Mouse (Mus musculus) embryo, embryonic 11 days (tissue): ENCODE measurements at regions not wholly inside any gene's neighbourhood (a gene's known extent, or its start where the extent isn't known, plus 50 kb on each side); places are given as distances from the start of the nearest gene placed in this dataset.

Source experiments
- DNase-seq: peaks from one replicate; pipeline ENCODE4 v3.0.0-alpha.2; 2015

GRCm38 (mm10) chr5:70024571-70024970 is 432.4 kb upstream of the Gnpda2 start:
- peak; percentile 1 for DNase-seq

DNA sequence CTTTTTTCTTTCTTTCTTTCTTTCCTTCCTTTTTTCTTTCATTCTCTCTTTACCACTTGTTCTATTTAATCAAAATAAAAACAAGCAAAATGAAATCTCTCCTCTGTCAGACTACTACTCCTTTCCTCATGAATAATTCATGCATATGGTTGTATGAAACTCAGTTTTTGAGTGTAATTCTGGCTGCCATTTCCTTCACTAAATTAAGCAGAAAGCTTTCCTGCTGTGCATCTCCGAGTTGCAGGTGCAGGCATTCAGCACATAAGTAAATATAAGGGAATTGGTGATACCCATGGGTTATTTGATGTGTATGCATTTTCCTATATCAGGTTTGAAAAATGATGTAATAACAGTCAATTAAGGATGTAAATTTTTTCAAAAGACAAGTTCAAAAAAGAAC is 419.8 kb upstream of the Gnpda2 start:
- no peak for DNase-seq
